Mouse (Mus musculus) limb, embryonic 13.5 days (tissue): Measurements from ENCODE around the gene Aldh1l1. TPM values are rescaled to one million over a fixed set of nuclear protein-coding genes. Genes with fewer than 3 reads are reported as not detected.

Experiments used
- ATAC-seq: fragments of 200-750 bp; cut with Nextera tagmentation; 2 replicates; pipeline ENCODE4 v1.8.0; 2017; ENCODE audit warnings: low read depth, moderate number of reproducible peaks, moderate TSS enrichment; ENCODE audit not compliant: low FRiP score
- H3K27ac ChIP-seq: fragments of 300-500 bp; sonication (generic); 2 replicates; pipeline ENCODE4 v1.5.1; 2015; ENCODE audit warnings: inconsistent platforms, mild to moderate bottlenecking, moderate library complexity
- H3K27me3 ChIP-seq: fragments of 300-500 bp; sonication (generic); 2 replicates; pipeline ENCODE4 v1.6.1; 2015; ENCODE audit warnings: mild to moderate bottlenecking, inconsistent platforms
- H3K36me3 ChIP-seq: fragments of 300-500 bp; sonication (generic); 2 replicates; pipeline ENCODE4 v1.6.1; 2015; ENCODE audit warnings: inconsistent platforms, mild to moderate bottlenecking, moderate library complexity
- H3K4me1 ChIP-seq: fragments of 300-500 bp; sonication (generic); 2 replicates; pipeline ENCODE4 v1.6.1; 2015; ENCODE audit warnings: inconsistent platforms
- H3K4me2 ChIP-seq: fragments of 300-500 bp; sonication (generic); replicated peaks from 2 replicates; pipeline ENCODE4 v1.6.1; 2015; ENCODE audit warnings: inconsistent platforms, mild to moderate bottlenecking, moderate library complexity
- H3K4me3 ChIP-seq: fragments of 300-500 bp; sonication (generic); 2 replicates; pipeline ENCODE4 v1.5.1; 2015; ENCODE audit warnings: moderate library complexity, mild to moderate bottlenecking, inconsistent platforms
- H3K9ac ChIP-seq: fragments of 300-500 bp; sonication (generic); 2 replicates; pipeline ENCODE4 v1.6.1; 2015; ENCODE audit warnings: mild to moderate bottlenecking, inconsistent platforms
- H3K9me3 ChIP-seq: fragments of 300-500 bp; sonication (generic); 2 replicates; pipeline ENCODE4 v1.6.1; 2016; ENCODE audit warnings: inconsistent platforms
- WGBS: fragments of 180-500 bp; shearing (Covaris S2); methylation state at CpG from one replicate; pipeline ENCODE4 v1.1.7; 2015; 5-methylcytosine and 5-hydroxymethylcytosine counted together
- polyA plus RNA-seq: library from polyadenylated mRNA; unstranded; fragments of >200 nt; fragmentation: Nextera tagmentation; extraction: Ambion mirVana; gene quantifications from 2 replicates; pipeline ENCODE4 v1.2.1, GENCODE M21; 2015

Aldh1l1 gene
- polyA plus RNA-seq, 1 experiment from 2014 or later = 2.4 TPM

- WGBS = 7% methylated on average over 7 of the region's 7 CpGs
- H3K36me3 ChIP-seq = no peaks in the 10 kb centered on the region
Measured at GRCm38 (mm10) chr6:90537941-90538340, 51.7 kb downstream of the Aldh1l1 start.

DNA sequence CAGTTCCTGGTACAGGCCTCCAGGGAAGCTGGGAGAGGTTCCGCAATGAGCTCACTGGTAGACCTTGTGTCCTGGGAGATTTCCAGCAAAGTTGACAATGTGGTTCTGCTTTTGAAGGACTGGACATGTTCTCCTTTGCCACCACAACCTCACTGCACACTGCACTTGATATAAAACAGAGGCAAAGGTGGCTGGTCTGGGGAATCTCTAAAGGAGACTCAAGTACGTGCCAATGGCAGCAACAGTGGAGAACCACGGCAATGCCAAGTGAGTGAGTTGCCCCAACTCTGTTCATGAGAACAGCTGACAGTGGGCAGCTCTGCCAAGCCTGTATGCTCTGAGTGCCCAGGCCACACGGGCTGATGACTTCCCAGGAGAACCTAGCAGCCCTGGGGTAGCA lies 53.0 kb downstream of the Aldh1l1 start:
- Histone ChIP-seq H3K36me3 (no peaks in the 10 kb centered on the region), H3K4me1 (no peaks in the 10 kb centered on the region), H3K9me3 (no peaks in the 10 kb centered on the region), H3K4me3 (no peak overlapping the region), H3K27me3 (peaks cover 7% of the 10 kb centered on the region; the same call in 1 of the 2 replicates), H3K9ac (no peak overlapping the region), H3K4me2 (no peak overlapping the region), H3K27ac (no peak overlapping the region)
- no peak for ATAC-seq
- WGBS = 96% methylated on average over 4 of the region's 4 CpGs

More at GRCm38 (mm10) chr6:90537941-90538340, 51.7 kb downstream of the Aldh1l1 start:
- Histone ChIP-seq H3K4me2 (no peak overlapping the region), H3K4me3 (no peak overlapping the region), H3K27ac (no peak overlapping the region), H3K9ac (no peak overlapping the region), H3K27me3 (peaks cover 7% of the 10 kb centered on the region; the same call in 1 of the 2 replicates), H3K4me1 (no peaks in the 10 kb centered on the region), H3K9me3 (no peaks in the 10 kb centered on the region)
- peak; percentile 69; the same call in 1 of the 2 replicates for ATAC-seq

DNA sequence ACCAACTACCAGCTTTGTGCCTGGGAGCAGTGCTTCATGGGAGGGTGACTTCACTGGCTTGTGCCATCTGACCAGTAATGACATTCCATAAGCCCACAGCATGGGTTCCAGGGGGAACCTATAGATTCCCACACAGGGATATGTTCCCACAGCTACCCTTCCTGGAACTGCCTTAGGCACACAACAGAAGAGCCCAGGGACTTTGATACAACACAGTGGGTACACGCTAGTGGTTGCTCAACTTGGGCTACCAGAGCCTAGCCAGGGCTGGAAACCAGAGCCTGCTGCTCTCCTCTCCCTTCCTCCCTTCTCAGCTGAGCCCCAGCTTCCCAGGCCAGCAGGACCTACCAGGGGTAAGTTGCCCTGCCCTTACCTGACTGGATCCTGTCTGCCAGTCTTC lies 54.3 kb downstream of the Aldh1l1 start:
- Histone ChIP-seq H3K9me3 (no peaks in the 10 kb centered on the region), H3K4me1 (no peaks in the 10 kb centered on the region), H3K36me3 (no peaks in the 10 kb centered on the region), H3K27me3 (peaks cover 7% of the 10 kb centered on the region; the same call in 1 of the 2 replicates), H3K27ac (no peak overlapping the region), H3K4me3 (no peak overlapping the region), H3K4me2 (no peak overlapping the region), H3K9ac (no peak overlapping the region; the same call in 1 of the 2 replicates)
- 81% methylated on average over 1 of the region's 1 CpGs for WGBS
- no peak for ATAC-seq

- 76% methylated on average over 5 of the region's 5 CpGs for WGBS
- Histone ChIP-seq H3K4me2 (no peak overlapping the region), H3K27me3 (peaks cover 7% of the 10 kb centered on the region; the same call in 1 of the 2 replicates), H3K36me3 (no peaks in the 10 kb centered on the region), H3K9ac (no peak overlapping the region), H3K4me1 (no peaks in the 10 kb centered on the region), H3K9me3 (no peaks in the 10 kb centered on the region), H3K27ac (no peak overlapping the region), H3K4me3 (no peak overlapping the region)
- no peak for ATAC-seq
Measured at GRCm38 (mm10) chr6:90541367-90541772, 55.1 kb downstream of the Aldh1l1 start.

DNA sequence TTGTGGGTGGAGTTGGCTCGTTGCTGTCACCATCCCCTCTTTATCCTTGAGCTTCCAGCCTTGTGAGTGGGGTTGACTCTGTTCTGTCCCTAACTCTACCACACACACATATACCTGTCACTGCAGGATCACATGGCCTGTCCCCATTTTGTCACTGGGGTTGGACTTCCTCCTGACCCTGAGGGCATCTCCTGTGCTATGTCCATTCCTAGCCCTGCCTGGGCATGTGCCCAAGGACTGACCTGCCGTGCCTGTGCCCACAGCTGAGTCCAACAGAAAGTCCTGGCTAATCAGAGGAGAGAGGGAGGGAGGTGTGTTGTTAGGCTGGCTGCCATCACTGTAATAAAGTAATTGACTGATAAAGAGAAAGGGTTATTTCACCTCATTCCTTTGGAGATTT lies 58.2 kb downstream of the Aldh1l1 start:
- ATAC-seq = no peak
- no peaks in the 10 kb centered on the region for H3K9me3 ChIP-seq
- H3K27me3 ChIP-seq = no peaks in the 10 kb centered on the region; the same call in 1 of the 2 replicates
- H3K9ac ChIP-seq = no peak overlapping the region
- no peak overlapping the region for H3K4me3 ChIP-seq
- no peak overlapping the region for H3K4me2 ChIP-seq
- WGBS = 61% methylated on average over 2 of the region's 2 CpGs
- no peaks in the 10 kb centered on the region for H3K36me3 ChIP-seq
- no peak overlapping the region for H3K27ac ChIP-seq
- no peaks in the 10 kb centered on the region for H3K4me1 ChIP-seq

GRCm38 (mm10) chr6:90546274-90546673 lies 60.0 kb downstream of the Aldh1l1 start:
- no peak overlapping the region for H3K9ac ChIP-seq
- ATAC-seq = no peak
- no peaks in the 10 kb centered on the region for H3K36me3 ChIP-seq
- H3K4me1 ChIP-seq = no peaks in the 10 kb centered on the region
- no peak overlapping the region for H3K4me3 ChIP-seq
- peaks cover 8% of the 10 kb centered on the region; the same call in 1 of the 2 replicates for H3K27me3 ChIP-seq
- 60% methylated on average over 3 of the region's 3 CpGs for WGBS
- H3K9me3 ChIP-seq = no peaks in the 10 kb centered on the region
- no peak overlapping the region for H3K27ac ChIP-seq
- H3K4me2 ChIP-seq = no peak overlapping the region

DNA sequence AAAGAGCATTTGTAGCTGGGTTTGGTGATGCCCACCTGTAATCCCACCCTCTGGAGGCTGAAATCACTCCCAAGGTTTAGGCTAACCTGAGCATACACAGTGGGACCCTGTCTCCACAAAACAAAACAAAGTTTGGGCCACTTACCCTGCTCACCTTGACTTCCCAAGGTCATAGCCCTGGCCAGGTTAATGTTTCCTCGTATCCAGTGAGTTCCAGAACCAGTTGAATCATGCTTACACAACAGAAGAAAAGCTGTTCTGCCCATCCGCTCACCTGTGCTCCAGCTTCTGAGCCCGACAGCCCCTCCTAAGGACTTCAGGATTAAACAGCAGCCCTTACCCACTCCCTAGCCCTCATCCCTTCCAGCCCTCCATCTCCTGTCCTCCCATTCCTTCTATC lies 60.8 kb downstream of the Aldh1l1 start:
- 79% methylated on average over 3 of the region's 3 CpGs for WGBS
- Histone ChIP-seq H3K27me3 (peaks cover 8% of the 10 kb centered on the region; the same call in 1 of the 2 replicates), H3K4me2 (no peak overlapping the region), H3K36me3 (no peaks in the 10 kb centered on the region), H3K4me3 (no peak overlapping the region), H3K9me3 (no peaks in the 10 kb centered on the region), H3K9ac (no peak overlapping the region), H3K27ac (no peak overlapping the region), H3K4me1 (no peaks in the 10 kb centered on the region)
- no peak for ATAC-seq

DNA sequence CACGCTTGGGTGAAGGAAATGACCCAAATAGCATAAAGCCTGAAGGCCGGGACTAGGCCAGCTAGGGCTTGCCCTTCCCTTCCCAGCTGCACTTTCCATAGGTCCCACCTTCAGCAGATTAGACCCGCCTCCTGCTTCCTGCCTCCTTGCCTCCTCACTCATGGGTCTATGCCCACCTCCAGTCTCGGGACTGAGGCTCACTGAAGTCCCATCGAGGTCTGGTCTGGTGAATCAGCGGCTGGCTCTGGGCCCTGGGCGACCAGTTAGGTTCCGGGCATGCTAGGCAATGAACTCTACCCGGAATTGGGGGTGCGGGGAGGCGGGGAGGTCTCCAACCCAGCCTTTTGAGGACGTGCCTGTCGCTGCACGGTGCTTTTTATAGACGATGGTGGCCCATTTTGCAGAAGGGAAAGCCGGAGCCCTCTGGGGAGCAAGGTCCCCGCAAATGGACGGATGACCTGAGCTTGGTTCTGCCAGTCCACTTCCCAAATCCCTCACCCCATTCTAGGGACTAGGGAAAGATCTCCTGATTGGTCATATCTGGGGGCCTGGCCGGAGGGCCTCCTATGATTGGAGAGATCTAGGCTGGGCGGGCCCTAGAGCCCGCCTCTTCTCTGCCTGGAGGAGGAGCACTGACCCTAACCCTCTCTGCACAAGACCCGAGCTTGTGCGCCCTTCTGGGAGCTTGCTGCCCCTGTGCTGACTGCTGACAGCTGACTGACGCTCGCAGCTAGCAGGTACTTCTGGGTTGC lies 64.1 kb downstream of the Aldh1l1 start:
- Histone ChIP-seq H3K27ac (no peak overlapping the region), H3K27me3 (peaks cover 8% of the 10 kb centered on the region; the same call in 1 of the 2 replicates), H3K4me2 (peak overlapping the region; percentile 58), H3K36me3 (no peaks in the 10 kb centered on the region), H3K9ac (no peak overlapping the region), H3K4me3 (peak overlapping the region; percentile 20), H3K9me3 (no peaks in the 10 kb centered on the region), H3K4me1 (no peaks in the 10 kb centered on the region)
- ATAC-seq = peak; percentile 82
- 10% methylated on average over 25 of the region's 25 CpGs for WGBS

DNA sequence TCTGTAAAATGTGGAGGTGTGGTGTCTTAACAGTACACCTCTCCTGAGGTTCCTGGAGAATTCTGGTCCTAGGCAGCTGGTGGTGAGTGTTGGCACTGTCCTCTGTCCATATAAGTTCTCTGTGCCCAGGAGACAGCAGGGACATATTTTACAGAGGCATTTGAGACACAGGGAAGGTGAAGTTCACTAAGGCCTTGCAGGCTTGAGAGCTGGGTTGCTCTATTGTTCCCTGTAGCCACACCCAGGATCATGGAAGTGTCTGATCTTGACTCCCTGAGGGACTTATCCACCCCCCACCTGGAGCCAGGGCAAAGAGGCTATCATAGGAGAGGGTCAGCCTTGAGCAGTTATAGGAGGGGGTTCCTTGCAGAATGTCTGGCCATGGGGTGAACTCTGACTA lies 65.0 kb downstream of the Aldh1l1 start:
- H3K4me3 ChIP-seq = no peak overlapping the region
- no peaks in the 10 kb centered on the region for H3K9me3 ChIP-seq
- H3K9ac ChIP-seq = no peak overlapping the region
- no peak overlapping the region for H3K27ac ChIP-seq
- no peak for ATAC-seq
- peaks cover 8% of the 10 kb centered on the region; the same call in 1 of the 2 replicates for H3K27me3 ChIP-seq
- no peaks in the 10 kb centered on the region for H3K4me1 ChIP-seq
- peak overlapping the region; percentile 58; the same call in 1 of the 2 replicates for H3K4me2 ChIP-seq
- H3K36me3 ChIP-seq = no peaks in the 10 kb centered on the region

GRCm38 (mm10) chr6:90553197-90553596 lies 67.0 kb downstream of the Aldh1l1 start:
- Histone ChIP-seq H3K27ac (no peak overlapping the region), H3K36me3 (no peaks in the 10 kb centered on the region), H3K4me2 (no peak overlapping the region), H3K4me1 (no peaks in the 10 kb centered on the region), H3K9ac (no peak overlapping the region), H3K9me3 (no peaks in the 10 kb centered on the region), H3K4me3 (no peak overlapping the region), H3K27me3 (peaks cover 8% of the 10 kb centered on the region; the same call in 1 of the 2 replicates)
- ATAC-seq = no peak

DNA sequence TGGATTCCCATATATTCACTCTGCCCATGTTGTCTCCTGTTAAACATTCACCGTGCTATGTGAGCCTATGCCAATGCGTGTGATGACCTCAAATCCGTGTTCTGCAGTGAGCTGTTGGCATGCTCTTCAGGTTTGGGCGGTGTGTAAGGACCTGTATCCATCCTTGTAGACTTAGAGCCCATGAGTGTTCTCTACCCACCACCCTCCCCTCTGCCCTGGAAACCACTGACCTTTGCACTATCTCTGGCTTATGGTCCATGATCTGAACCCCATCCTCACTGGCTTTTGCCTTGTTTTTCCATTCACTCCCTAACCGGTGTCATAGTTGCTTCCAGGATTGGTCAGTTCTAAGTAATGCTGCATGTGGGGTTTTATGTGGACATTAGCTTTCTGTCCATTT lies 67.5 kb downstream of the Aldh1l1 start:
- peaks cover 8% of the 10 kb centered on the region; the same call in 1 of the 2 replicates for H3K27me3 ChIP-seq
- no peak for ATAC-seq
- H3K9ac ChIP-seq = no peak overlapping the region
- 93% methylated on average over 5 of the region's 5 CpGs for WGBS
- no peaks in the 10 kb centered on the region for H3K9me3 ChIP-seq
- H3K4me3 ChIP-seq = no peak overlapping the region
- H3K4me1 ChIP-seq = no peaks in the 10 kb centered on the region
- no peaks in the 10 kb centered on the region for H3K36me3 ChIP-seq
- H3K27ac ChIP-seq = no peak overlapping the region
- H3K4me2 ChIP-seq = no peak overlapping the region

DNA sequence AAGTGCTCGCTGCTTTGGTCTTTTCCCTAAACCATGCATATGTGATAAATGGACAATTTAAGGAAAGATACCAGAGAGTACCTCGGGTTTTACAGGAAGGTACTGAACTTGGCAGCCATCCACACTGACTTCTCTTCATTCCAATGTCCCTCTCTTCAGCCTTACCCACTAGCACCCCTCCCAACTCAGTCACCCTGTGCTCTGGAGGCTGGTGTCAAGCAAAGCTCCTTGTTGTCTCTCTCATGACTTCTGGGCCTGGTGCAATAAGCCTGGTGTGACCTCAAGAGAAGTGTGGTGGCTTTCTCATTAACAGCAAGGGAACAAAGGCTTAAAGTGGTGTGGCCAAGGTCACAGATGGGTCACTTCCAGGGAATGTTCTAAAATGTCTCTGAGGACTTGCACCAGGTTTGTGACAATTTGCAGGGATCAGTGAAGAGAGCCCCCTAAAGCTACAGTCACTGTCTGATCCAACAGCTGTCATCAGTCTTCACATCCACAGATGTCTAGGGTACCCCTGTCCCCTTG lies 70.4 kb downstream of the Aldh1l1 start:
- Histone ChIP-seq H3K4me1 (no peaks in the 10 kb centered on the region), H3K36me3 (no peaks in the 10 kb centered on the region), H3K27me3 (no peaks in the 10 kb centered on the region), H3K4me2 (no peak overlapping the region), H3K9ac (no peak overlapping the region), H3K9me3 (no peaks in the 10 kb centered on the region), H3K4me3 (no peak overlapping the region), H3K27ac (no peak overlapping the region)
- no peak for ATAC-seq
- 58% methylated on average over 2 of the region's 2 CpGs for WGBS
